Mouse (Mus musculus) stomach, postnatal 0 days (tissue): ENCODE measurements around the gene Tlr12.

Source experiments
- CTCF ChIP-seq: IDR thresholded peaks from 2 replicates; pipeline ENCODE4 v1.5.1; 2016; ENCODE audit warnings: antibody characterized with exemption, low read depth, mild to moderate bottlenecking, moderate library complexity
- EP300 ChIP-seq: optimal IDR thresholded peaks from 2 replicates; pipeline ENCODE3; 2016; ENCODE audit warnings: antibody characterized with exemption

- TF ChIP-seq CTCF (no peak), EP300 (no peak)
Observed at GRCm38 (mm10) chr4:128593286-128593685, 25.1 kb downstream of the Tlr12 start.
